Mouse (Mus musculus) forebrain, embryonic 15.5 days (tissue): Measurements from ENCODE around the gene Ptbp3. TPM values are rescaled to one million over a fixed set of nuclear protein-coding genes. Genes with fewer than 3 reads are reported as not detected.

Experiments used
- ATAC-seq: fragments of 200-750 bp; cut with Nextera tagmentation; replicated peaks from 2 replicates; pipeline ENCODE4 v1.8.0; 2017; ENCODE audit warnings: mild to moderate bottlenecking, moderate TSS enrichment, moderate library complexity
- H3K27ac ChIP-seq: fragments of 300-500 bp; sonication (generic); replicated peaks from 2 replicates; pipeline ENCODE4 v1.5.1; 2015; ENCODE audit warnings: mild to moderate bottlenecking, inconsistent platforms
- H3K27me3 ChIP-seq: fragments of 300-500 bp; sonication (generic); 2 replicates; pipeline ENCODE4 v1.6.1; 2015; ENCODE audit warnings: inconsistent platforms
- H3K36me3 ChIP-seq: fragments of 300-500 bp; sonication (generic); 2 replicates; pipeline ENCODE4 v1.6.1; 2015; ENCODE audit warnings: mild to moderate bottlenecking, inconsistent platforms
- H3K4me1 ChIP-seq: fragments of 300-500 bp; sonication (generic); 2 replicates; pipeline ENCODE4 v1.6.1; 2015; ENCODE audit warnings: inconsistent platforms
- H3K4me2 ChIP-seq: fragments of 300-500 bp; sonication (generic); replicated peaks from 2 replicates; pipeline ENCODE4 v1.6.1; 2015; ENCODE audit warnings: mild to moderate bottlenecking, inconsistent platforms
- H3K4me3 ChIP-seq: fragments of 300-500 bp; sonication (generic); 2 replicates; pipeline ENCODE4 v1.5.1; 2015; ENCODE audit warnings: mild to moderate bottlenecking, inconsistent platforms
- H3K9ac ChIP-seq: fragments of 300-500 bp; sonication (generic); replicated peaks from 2 replicates; pipeline ENCODE4 v1.6.1; 2015; ENCODE audit warnings: mild to moderate bottlenecking, inconsistent platforms
- H3K9me3 ChIP-seq: fragments of 300-500 bp; sonication (generic); 2 replicates; pipeline ENCODE4 v1.6.1; 2016; ENCODE audit warnings: inconsistent platforms
- WGBS: fragments of 180-500 bp; shearing (Covaris S2); methylation state at CpG from one replicate; pipeline ENCODE4 v1.1.7; 2015; ENCODE audit warnings: mixed read lengths; 5-methylcytosine and 5-hydroxymethylcytosine counted together
- polyA plus RNA-seq: library from polyadenylated mRNA; unstranded; fragments of >200 nt; fragmentation: Nextera tagmentation; extraction: Ambion mirVana; gene quantifications from 2 replicates; pipeline ENCODE4 v1.2.1, GENCODE M21; 2015

The Ptbp3 gene
- polyA plus RNA-seq: 19.3 and 19.5 TPM in 2 replicates

DNA sequence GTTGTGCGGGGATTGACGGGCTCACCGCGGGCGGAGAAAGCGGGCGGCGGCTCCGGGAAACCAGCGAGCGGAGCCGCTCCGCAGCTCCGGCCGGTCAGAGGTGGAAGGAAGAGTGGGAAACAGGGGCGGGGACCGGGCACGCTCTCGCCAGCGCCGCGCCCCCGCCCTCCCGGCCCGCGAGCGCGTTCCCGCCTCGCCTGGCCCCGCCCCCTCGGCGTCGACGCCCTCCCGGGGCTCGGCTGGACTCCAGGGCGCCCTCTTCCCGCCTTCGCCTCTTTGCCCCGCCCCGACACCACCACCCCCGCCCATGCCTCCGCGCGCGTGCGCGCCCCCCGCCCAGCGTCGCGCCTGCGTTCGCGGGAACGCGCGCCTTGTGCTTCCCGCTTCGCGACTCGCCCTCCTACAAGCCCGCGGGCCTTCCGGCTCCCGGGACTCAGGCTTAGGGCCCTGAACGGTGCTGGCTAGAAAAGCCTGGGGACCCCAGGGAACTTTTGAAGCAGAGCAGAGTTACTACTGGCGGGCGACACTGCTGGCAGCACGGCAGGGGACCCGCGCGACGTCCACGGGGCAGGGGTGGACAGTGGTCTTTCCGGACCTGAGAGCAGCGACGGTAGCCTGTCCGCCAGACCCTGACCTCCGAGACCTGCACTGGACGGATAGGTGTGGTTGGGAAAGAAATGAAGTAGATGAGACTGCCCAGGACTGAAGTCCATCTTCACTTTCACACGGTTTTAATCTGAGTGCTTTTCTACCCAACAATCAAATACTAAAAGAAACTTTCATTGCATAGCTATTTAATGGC lies at the start of gene Ptbp3:
Gene Ptbp3 (minus strand): TSS at position 190 of the 802 bp plus-strand sequence.
- H3K36me3 ChIP-seq: no peaks in the 10 kb centered on the region
- under 1% methylated on average over 52 of the region's 83 CpGs for WGBS

GRCm38 (mm10) chr4:59596556-59596955 lies 47.4 kb upstream of the Ptbp3 start:
- H3K4me3 ChIP-seq: no peak overlapping the region
- H3K4me1 ChIP-seq: no peaks in the 10 kb centered on the region
- H3K36me3 ChIP-seq: no peaks in the 10 kb centered on the region
- no peaks in the 10 kb centered on the region for H3K27me3 ChIP-seq
- H3K27ac ChIP-seq: no peak overlapping the region
- WGBS: 87% methylated on average over 2 of the region's 2 CpGs
- ATAC-seq: no peak
- H3K9me3 ChIP-seq: no peaks in the 10 kb centered on the region
- H3K9ac ChIP-seq: no peak overlapping the region
- no peak overlapping the region for H3K4me2 ChIP-seq

More for the DNA sequence above, at the start of gene Ptbp3:
- Histone ChIP-seq H3K4me2 (peak within 1 kb of the TSS; percentile 97), H3K9me3 (no peaks in the 10 kb centered on the region), H3K4me3 (peak within 1 kb of the TSS; percentile 90), H3K9ac (peak within 1 kb of the TSS; percentile 84), H3K27me3 (0 out of 2 replicates have a peak, but pooled peaks cover 4% of the 10 kb centered on the region), H3K27ac (peak within 1 kb of the TSS; percentile 87), H3K4me1 (peaks cover 9% of the 10 kb centered on the region)
- peak; percentile 92 for ATAC-seq

DNA sequence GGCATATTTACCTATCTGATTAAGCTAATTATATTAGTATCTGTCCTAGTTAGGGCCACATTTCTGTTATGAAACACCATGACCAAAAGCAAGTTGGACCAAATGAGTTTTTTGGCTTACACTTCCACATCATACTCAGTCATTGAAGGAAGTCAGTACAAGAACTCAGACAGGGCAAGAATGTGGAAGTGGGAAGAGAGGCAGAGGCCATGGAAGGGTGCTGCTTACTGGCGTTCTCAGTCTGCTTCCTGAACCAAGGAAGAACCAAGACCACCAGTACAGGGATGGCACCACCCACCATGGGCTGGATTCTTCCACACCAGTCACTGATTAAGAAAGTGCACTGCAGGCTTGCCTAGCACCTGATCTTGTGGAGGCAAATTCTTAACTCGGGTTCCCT lies 45.5 kb upstream of the Ptbp3 start:
- H3K9ac ChIP-seq: no peak overlapping the region
- no peaks in the 10 kb centered on the region for H3K36me3 ChIP-seq
- no peaks in the 10 kb centered on the region for H3K4me1 ChIP-seq
- no peaks in the 10 kb centered on the region for H3K27me3 ChIP-seq
- WGBS: 71% methylated on average over 2 of the region's 2 CpGs
- no peak overlapping the region for H3K4me3 ChIP-seq
- H3K4me2 ChIP-seq: no peak overlapping the region
- no peaks in the 10 kb centered on the region for H3K9me3 ChIP-seq
- no peak overlapping the region for H3K27ac ChIP-seq
- no peak for ATAC-seq

DNA sequence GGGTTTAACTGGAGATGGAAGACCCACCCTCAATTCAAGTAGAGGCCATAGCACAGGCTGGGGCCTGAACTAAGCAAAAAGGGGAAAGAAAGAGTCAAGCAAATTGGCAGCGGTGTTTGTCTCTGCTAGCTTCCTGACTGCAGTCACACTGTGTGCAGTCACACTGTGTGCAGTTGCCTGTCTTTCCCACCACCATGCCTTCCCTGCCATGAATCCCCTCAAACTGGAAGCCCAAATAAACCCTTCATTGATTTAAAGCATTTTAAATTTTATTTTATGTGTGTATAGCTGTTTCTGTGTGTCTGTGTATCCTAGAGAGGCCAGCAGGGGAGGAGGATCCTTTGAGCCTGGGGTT lies 38.7 kb upstream of the Ptbp3 start:
- no peaks in the 10 kb centered on the region for H3K4me1 ChIP-seq
- H3K27me3 ChIP-seq: no peaks in the 10 kb centered on the region
- H3K9ac ChIP-seq: no peak overlapping the region
- no peak overlapping the region for H3K4me2 ChIP-seq
- no peaks in the 10 kb centered on the region for H3K36me3 ChIP-seq
- no peak overlapping the region for H3K4me3 ChIP-seq
- ATAC-seq: no peak
- 90% methylated on average over 1 of the region's 1 CpGs for WGBS
- H3K9me3 ChIP-seq: no peaks in the 10 kb centered on the region
- no peak overlapping the region for H3K27ac ChIP-seq

GRCm38 (mm10) chr4:59587215-59587871 lies 38.2 kb upstream of the Ptbp3 start:
- no peak overlapping the region for H3K4me3 ChIP-seq
- 76% methylated on average over 2 of the region's 2 CpGs for WGBS
- no peak for ATAC-seq
- no peaks in the 10 kb centered on the region for H3K27me3 ChIP-seq
- no peaks in the 10 kb centered on the region; the same call in 1 of the 2 replicates for H3K4me1 ChIP-seq
- no peaks in the 10 kb centered on the region for H3K9me3 ChIP-seq
- H3K4me2 ChIP-seq: no peak overlapping the region
- no peaks in the 10 kb centered on the region for H3K36me3 ChIP-seq
- no peak overlapping the region for H3K9ac ChIP-seq
- H3K27ac ChIP-seq: no peak overlapping the region

- 83% methylated on average over 5 of the region's 5 CpGs for WGBS
- H3K9me3 ChIP-seq: no peaks in the 10 kb centered on the region
- H3K9ac ChIP-seq: no peak overlapping the region
- no peak for ATAC-seq
- no peaks in the 10 kb centered on the region for H3K36me3 ChIP-seq
- no peak overlapping the region for H3K27ac ChIP-seq
- no peaks in the 10 kb centered on the region for H3K27me3 ChIP-seq
- peaks cover 14% of the 10 kb centered on the region for H3K4me1 ChIP-seq
- H3K4me2 ChIP-seq: no peak overlapping the region
- no peak overlapping the region for H3K4me3 ChIP-seq
Measured at GRCm38 (mm10) chr4:59585097-59585496, 35.9 kb upstream of the Ptbp3 start.

DNA sequence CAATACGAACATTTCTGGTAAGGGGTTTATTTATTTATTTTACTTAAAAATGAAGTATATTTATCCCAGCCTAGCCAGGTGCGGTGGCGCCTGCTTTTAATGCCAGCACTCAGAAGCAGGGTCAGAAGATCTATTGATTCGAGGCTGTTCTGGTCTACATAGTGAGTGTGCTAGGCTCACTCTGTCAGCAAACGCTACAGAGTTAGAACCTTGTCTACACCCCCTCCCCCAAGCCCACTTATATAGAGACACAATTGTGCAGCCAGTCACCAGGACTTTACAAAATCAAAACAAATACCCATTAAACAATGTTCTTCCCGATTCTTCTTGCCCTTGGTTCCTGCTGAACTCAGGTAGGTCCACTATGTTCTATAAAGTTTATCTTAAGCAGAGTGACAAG lies 33.0 kb upstream of the Ptbp3 start:
- no peaks in the 10 kb centered on the region for H3K27me3 ChIP-seq
- 24% methylated on average over 6 of the region's 6 CpGs for WGBS
- peak overlapping the region; percentile 61 for H3K4me3 ChIP-seq
- ATAC-seq: no peak
- peak overlapping the region; percentile 71 for H3K4me2 ChIP-seq
- H3K27ac ChIP-seq: no peak overlapping the region
- no peaks in the 10 kb centered on the region for H3K9me3 ChIP-seq
- no peaks in the 10 kb centered on the region for H3K36me3 ChIP-seq
- H3K9ac ChIP-seq: no peak overlapping the region
- peaks cover 16% of the 10 kb centered on the region for H3K4me1 ChIP-seq

- Histone ChIP-seq H3K9ac (peak within 1 kb of the TSS; percentile 61), H3K9me3 (no peaks in the 10 kb centered on the region), H3K27me3 (no peaks in the 10 kb centered on the region), H3K4me2 (peak within 1 kb of the TSS; percentile 71), H3K27ac (peak within 1 kb of the TSS; percentile 87), H3K4me1 (peaks cover 16% of the 10 kb centered on the region), H3K4me3 (peak within 1 kb of the TSS; percentile 61), H3K36me3 (no peaks in the 10 kb centered on the region)
- peak; percentile 98 for ATAC-seq
- WGBS: under 1% methylated on average over 61 of the region's 61 CpGs
Measured at GRCm38 (mm10) chr4:59581314-59582185, 32.4 kb upstream of the Ptbp3 start, which contains the start of gene Hsdl2. TSS of gene Hsdl2 (plus strand) at chr4:59581563.

GRCm38 (mm10) chr4:59580495-59581281 lies 31.5 kb upstream of the Ptbp3 start:
- ATAC-seq: peak; percentile 29

GRCm38 (mm10) chr4:59575184-59575958 lies 26.2 kb upstream of the Ptbp3 start:
- WGBS: 90% methylated on average over 11 of the region's 11 CpGs
- Histone ChIP-seq H3K27ac (no peak overlapping the region), H3K9me3 (no peaks in the 10 kb centered on the region), H3K9ac (no peak overlapping the region), H3K4me3 (no peak overlapping the region), H3K27me3 (no peaks in the 10 kb centered on the region), H3K4me2 (no peak overlapping the region), H3K4me1 (peaks cover 4% of the 10 kb centered on the region), H3K36me3 (no peaks in the 10 kb centered on the region)
- ATAC-seq: no peak

More at GRCm38 (mm10) chr4:59580495-59581281, 31.5 kb upstream of the Ptbp3 start:
- Histone ChIP-seq H3K4me1 (peaks cover 16% of the 10 kb centered on the region), H3K4me3 (peak overlapping the region; percentile 61), H3K9ac (peak overlapping the region; percentile 61), H3K4me2 (peak overlapping the region; percentile 71), H3K36me3 (no peaks in the 10 kb centered on the region), H3K27me3 (no peaks in the 10 kb centered on the region), H3K9me3 (no peaks in the 10 kb centered on the region), H3K27ac (peak overlapping the region; percentile 87)
- WGBS: under 1% methylated on average over 23 of the region's 23 CpGs
